Mouse (Mus musculus) ES-Bruce4 (cell line): Measurements from ENCODE around the gene Timm29.

Experiments used
- CTCF ChIP-seq: IDR thresholded peaks from one replicate; pipeline ENCODE4 v1.8.1; 2011; ENCODE audit warnings: low read depth, low read length
- EP300 ChIP-seq: IDR thresholded peaks from 2 replicates; pipeline ENCODE4 v1.6.1; 2011; ENCODE audit warnings: low read depth, low read length; ENCODE audit not compliant: insufficient read depth
- POLR2A ChIP-seq: IDR thresholded peaks from one replicate; pipeline ENCODE4 v1.8.1; 2011; ENCODE audit warnings: low read length; ENCODE audit not compliant: insufficient read depth

DNA sequence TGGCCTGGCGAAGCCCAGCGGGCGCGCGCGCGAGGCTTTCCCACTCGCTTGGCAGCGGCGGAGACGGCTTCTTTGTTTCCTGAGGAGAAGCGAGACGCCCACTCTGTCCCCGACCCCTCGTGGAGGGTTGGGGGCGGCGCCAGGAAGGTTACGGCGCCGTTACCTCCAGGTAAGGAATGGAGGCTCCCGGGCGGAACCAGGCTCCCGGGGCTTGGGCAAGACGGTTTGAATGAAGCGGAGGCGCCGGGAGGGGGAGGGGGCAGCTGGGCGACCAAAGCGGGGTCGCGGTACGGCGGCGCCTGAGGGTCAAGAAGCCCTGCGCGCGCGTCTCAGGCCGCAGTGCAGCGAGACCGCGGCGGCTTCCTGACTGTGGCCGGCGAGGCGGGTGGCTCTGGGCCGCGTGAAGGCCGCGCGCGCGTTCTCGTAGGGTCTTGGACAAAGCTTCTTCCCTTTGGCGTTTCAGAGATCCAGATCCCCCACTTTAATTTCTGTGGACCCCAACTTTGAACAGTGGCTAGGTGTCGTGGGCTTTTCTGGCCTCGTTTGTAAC lies 23.8 kb downstream of the Timm29 start:
- TF ChIP-seq CTCF (no peak), POLR2A (no peak), EP300 (no peak)
